Mouse (Mus musculus) intestine, embryonic 15.5 days (tissue): Measurements from ENCODE around the gene Dcun1d4. TPM values are rescaled to one million over a fixed set of nuclear protein-coding genes. Genes with fewer than 3 reads are reported as not detected.

Experiments
- ATAC-seq: fragments of 200-750 bp; cut with Nextera tagmentation; 2 replicates; pipeline ENCODE4 v1.8.0; 2017; ENCODE audit warnings: moderate TSS enrichment, moderate library complexity
- H3K27ac ChIP-seq: fragments of 300-500 bp; sonication (generic); 2 replicates; pipeline ENCODE4 v1.5.1; 2015; ENCODE audit warnings: mild to moderate bottlenecking, inconsistent platforms
- H3K27me3 ChIP-seq: fragments of 300-500 bp; sonication (generic); replicated peaks from 2 replicates; pipeline ENCODE4 v1.6.1; 2015; ENCODE audit warnings: inconsistent platforms
- H3K36me3 ChIP-seq: fragments of 300-500 bp; sonication (generic); 2 replicates; pipeline ENCODE4 v1.6.1; 2015; ENCODE audit warnings: inconsistent platforms
- H3K4me1 ChIP-seq: fragments of 300-500 bp; sonication (generic); replicated peaks from 2 replicates; pipeline ENCODE4 v1.6.1; 2015; ENCODE audit warnings: inconsistent platforms
- H3K4me2 ChIP-seq: fragments of 300-500 bp; sonication (generic); replicated peaks from 2 replicates; pipeline ENCODE4 v1.6.1; 2015; ENCODE audit warnings: mild to moderate bottlenecking, inconsistent platforms
- H3K4me3 ChIP-seq: fragments of 300-500 bp; sonication (generic); replicated peaks from 2 replicates; pipeline ENCODE4 v1.5.1; 2015; ENCODE audit warnings: inconsistent platforms
- H3K9ac ChIP-seq: fragments of 300-500 bp; sonication (generic); 2 replicates; pipeline ENCODE4 v1.6.1; 2015; ENCODE audit warnings: inconsistent platforms
- H3K9me3 ChIP-seq: fragments of 300-500 bp; sonication (generic); 2 replicates; pipeline ENCODE4 v1.6.1; 2016; ENCODE audit warnings: inconsistent platforms
- WGBS: fragments of 180-500 bp; shearing (Covaris S2); methylation state at CpG from one replicate; pipeline ENCODE4 v1.1.7; 2015; 5-methylcytosine and 5-hydroxymethylcytosine counted together
- polyA plus RNA-seq: library from polyadenylated mRNA; unstranded; fragments of >200 nt; fragmentation: Nextera tagmentation; extraction: Ambion mirVana; gene quantifications from 2 replicates; pipeline ENCODE4 v1.2.1, GENCODE M21; 2015

The Dcun1d4 gene
- polyA plus RNA-seq, 1 experiment from 2014 or later, result 20.9 TPM

- ATAC-seq, result no peak
- H3K9ac ChIP-seq, result no peak overlapping the region
- H3K4me1 ChIP-seq, result peaks cover 4% of the 10 kb centered on the region; the same call in 1 of the 2 replicates
- H3K4me2 ChIP-seq, result no peak overlapping the region
- no peaks in the 10 kb centered on the region for H3K9me3 ChIP-seq
- H3K27me3 ChIP-seq, result no peaks in the 10 kb centered on the region
- no peaks in the 10 kb centered on the region for H3K36me3 ChIP-seq
- H3K27ac ChIP-seq, result no peak overlapping the region
- H3K4me3 ChIP-seq, result no peak overlapping the region
- 74% methylated on average over 12 of the region's 12 CpGs for WGBS
Measured at GRCm38 (mm10) chr5:73503015-73503757, 22.4 kb downstream of the Dcun1d4 start.

DNA sequence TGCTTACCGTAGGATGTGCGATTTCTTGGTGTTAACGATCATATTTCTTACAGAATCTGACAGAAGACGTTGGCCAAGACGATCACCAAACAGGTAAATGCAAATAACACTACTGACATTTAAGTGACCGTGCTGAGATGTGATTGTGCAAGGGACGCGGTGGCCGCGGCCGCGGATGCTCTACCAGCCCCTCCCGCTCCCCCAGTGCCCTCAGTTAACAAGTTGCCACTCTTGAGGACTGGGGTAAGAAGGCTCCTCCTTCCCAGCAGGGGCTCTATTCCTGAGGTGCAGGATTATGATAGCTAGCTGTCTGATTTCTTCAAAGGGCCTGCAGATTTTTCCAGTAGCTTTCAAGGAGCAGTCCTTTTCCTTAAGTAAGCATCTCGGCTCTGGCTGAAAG lies 30.3 kb downstream of the Dcun1d4 start:
- ATAC-seq, result no peak
- Histone ChIP-seq H3K27me3 (no peaks in the 10 kb centered on the region), H3K36me3 (peaks cover 2% of the 10 kb centered on the region; the same call in 1 of the 2 replicates), H3K9ac (no peak overlapping the region), H3K4me1 (0 out of 2 replicates have a peak, but pooled peaks cover 2% of the 10 kb centered on the region), H3K9me3 (no peaks in the 10 kb centered on the region), H3K4me2 (no peak overlapping the region), H3K27ac (no peak overlapping the region), H3K4me3 (no peak overlapping the region)
- WGBS, result 87% methylated on average over 14 of the region's 14 CpGs

GRCm38 (mm10) chr5:73512241-73512640 lies 31.4 kb downstream of the Dcun1d4 start:
- Histone ChIP-seq H3K9me3 (no peaks in the 10 kb centered on the region), H3K27ac (no peak overlapping the region), H3K9ac (no peak overlapping the region), H3K27me3 (no peaks in the 10 kb centered on the region), H3K4me1 (0 out of 2 replicates have a peak, but pooled peaks cover 2% of the 10 kb centered on the region), H3K36me3 (peaks cover 2% of the 10 kb centered on the region; the same call in 1 of the 2 replicates), H3K4me3 (no peak overlapping the region), H3K4me2 (no peak overlapping the region)
- 100% methylated on average over 1 of the region's 1 CpGs for WGBS
- no peak for ATAC-seq

GRCm38 (mm10) chr5:73512661-73513060 lies 31.9 kb downstream of the Dcun1d4 start:
- 85% methylated on average over 9 of the region's 9 CpGs for WGBS
- Histone ChIP-seq H3K27me3 (no peaks in the 10 kb centered on the region), H3K9me3 (no peaks in the 10 kb centered on the region), H3K36me3 (peaks cover 2% of the 10 kb centered on the region; the same call in 1 of the 2 replicates), H3K4me2 (no peak overlapping the region), H3K4me1 (0 out of 2 replicates have a peak, but pooled peaks cover 2% of the 10 kb centered on the region), H3K4me3 (no peak overlapping the region), H3K27ac (no peak overlapping the region), H3K9ac (no peak overlapping the region)
- no peak for ATAC-seq

GRCm38 (mm10) chr5:73514202-73514601 lies 33.4 kb downstream of the Dcun1d4 start:
- Histone ChIP-seq H3K9me3 (no peaks in the 10 kb centered on the region), H3K27me3 (no peaks in the 10 kb centered on the region), H3K27ac (no peak overlapping the region), H3K36me3 (peaks cover 2% of the 10 kb centered on the region; the same call in 1 of the 2 replicates), H3K4me1 (0 out of 2 replicates have a peak, but pooled peaks cover 2% of the 10 kb centered on the region), H3K9ac (no peak overlapping the region), H3K4me3 (no peak overlapping the region), H3K4me2 (no peak overlapping the region)
- no peak for ATAC-seq
- 93% methylated on average over 2 of the region's 2 CpGs for WGBS

DNA sequence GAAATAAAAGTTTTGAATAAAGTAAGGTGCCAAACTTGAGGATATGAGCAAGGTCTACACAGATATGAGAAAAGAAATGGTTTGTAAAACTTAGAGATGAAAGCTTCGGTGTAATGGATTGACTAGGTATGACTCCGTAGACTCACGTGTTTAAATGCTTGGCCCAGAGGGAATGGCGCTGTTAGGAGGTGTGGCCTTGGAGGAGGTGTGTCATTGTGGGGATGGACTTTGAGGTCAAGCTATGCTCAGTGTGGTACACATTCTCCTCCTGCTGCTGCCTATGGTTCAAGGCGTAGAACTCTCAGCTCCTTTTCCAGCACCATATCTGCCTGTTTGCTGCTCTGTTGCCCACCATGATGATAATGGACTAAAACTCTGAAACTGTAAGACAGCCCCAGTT lies 36.5 kb downstream of the Dcun1d4 start:
- peaks cover 2% of the 10 kb centered on the region; the same call in 1 of the 2 replicates for H3K36me3 ChIP-seq
- no peak overlapping the region for H3K27ac ChIP-seq
- 88% methylated on average over 5 of the region's 5 CpGs for WGBS
- no peak for ATAC-seq
- H3K4me1 ChIP-seq, result no peaks in the 10 kb centered on the region
- H3K9ac ChIP-seq, result no peak overlapping the region
- H3K4me2 ChIP-seq, result no peak overlapping the region
- no peaks in the 10 kb centered on the region for H3K27me3 ChIP-seq
- no peak overlapping the region for H3K4me3 ChIP-seq
- H3K9me3 ChIP-seq, result no peaks in the 10 kb centered on the region

- H3K36me3 ChIP-seq, result no peaks in the 10 kb centered on the region
- H3K9me3 ChIP-seq, result no peaks in the 10 kb centered on the region
- no peaks in the 10 kb centered on the region for H3K4me1 ChIP-seq
- H3K9ac ChIP-seq, result no peak overlapping the region
- H3K27ac ChIP-seq, result no peak overlapping the region
- no peak for ATAC-seq
- no peaks in the 10 kb centered on the region for H3K27me3 ChIP-seq
- H3K4me2 ChIP-seq, result no peak overlapping the region
- WGBS, result 90% methylated on average over 8 of the region's 8 CpGs
- H3K4me3 ChIP-seq, result no peak overlapping the region
Measured at GRCm38 (mm10) chr5:73518424-73519211, 37.8 kb downstream of the Dcun1d4 start.

DNA sequence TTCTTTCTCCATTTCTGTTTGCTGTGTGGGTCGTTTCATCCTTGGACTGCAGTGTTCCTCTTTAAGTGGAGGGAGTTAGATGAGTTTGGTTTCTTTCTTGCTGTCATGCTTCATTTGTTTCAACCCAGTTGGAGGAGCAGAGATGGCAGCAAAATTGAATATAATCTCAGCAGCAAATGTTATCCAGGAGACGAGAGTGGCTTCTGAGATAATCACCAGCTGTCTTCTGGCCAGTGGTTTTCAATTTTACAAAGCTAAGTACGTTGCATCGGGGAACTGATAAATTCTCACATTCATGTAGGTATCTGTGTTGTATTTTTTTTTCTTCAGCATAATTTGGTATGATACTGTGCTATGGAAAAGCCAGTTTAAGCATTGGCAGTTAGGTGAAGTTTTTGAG lies 40.0 kb downstream of the Dcun1d4 start:
- Histone ChIP-seq H3K27me3 (no peaks in the 10 kb centered on the region), H3K4me3 (no peak overlapping the region), H3K4me2 (no peak overlapping the region), H3K4me1 (no peaks in the 10 kb centered on the region), H3K9ac (no peak overlapping the region), H3K36me3 (no peaks in the 10 kb centered on the region), H3K27ac (no peak overlapping the region), H3K9me3 (no peaks in the 10 kb centered on the region)
- 81% methylated on average over 4 of the region's 4 CpGs for WGBS
- ATAC-seq, result no peak

DNA sequence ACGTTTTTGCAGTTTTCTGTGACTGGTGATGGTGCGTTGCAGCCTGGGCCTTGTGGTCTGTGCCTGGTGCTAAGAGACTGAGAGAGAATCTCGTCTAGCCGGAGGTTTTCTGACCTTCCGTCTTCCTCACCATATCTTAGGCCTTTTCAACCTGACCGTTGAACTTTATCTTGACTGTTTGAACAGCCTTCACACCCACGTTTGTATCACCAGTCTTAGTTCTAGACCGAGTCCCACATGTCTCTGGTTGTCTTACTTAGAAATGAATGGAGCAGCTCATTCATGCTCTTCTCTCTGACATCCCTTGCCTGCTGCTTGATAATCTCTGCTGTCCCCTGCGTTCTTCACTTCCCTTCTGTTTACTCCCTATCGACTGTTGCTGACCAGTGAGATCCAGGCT lies 42.4 kb downstream of the Dcun1d4 start:
- Histone ChIP-seq H3K9ac (no peak overlapping the region), H3K4me3 (no peak overlapping the region), H3K36me3 (no peaks in the 10 kb centered on the region), H3K27me3 (no peaks in the 10 kb centered on the region), H3K4me1 (no peaks in the 10 kb centered on the region), H3K4me2 (no peak overlapping the region), H3K27ac (no peak overlapping the region), H3K9me3 (no peaks in the 10 kb centered on the region)
- 73% methylated on average over 10 of the region's 10 CpGs for WGBS
- ATAC-seq, result no peak

GRCm38 (mm10) chr5:73524300-73525000 lies 43.6 kb downstream of the Dcun1d4 start:
- Histone ChIP-seq H3K9ac (no peak overlapping the region), H3K36me3 (no peaks in the 10 kb centered on the region), H3K4me1 (no peaks in the 10 kb centered on the region), H3K4me2 (no peak overlapping the region), H3K27me3 (no peaks in the 10 kb centered on the region), H3K9me3 (no peaks in the 10 kb centered on the region), H3K27ac (no peak overlapping the region), H3K4me3 (no peak overlapping the region)
- no peak for ATAC-seq
- WGBS, result 56% methylated on average over 4 of the region's 4 CpGs

- 77% methylated on average over 1 of the region's 1 CpGs for WGBS
- ATAC-seq, result no peak
- H3K36me3 ChIP-seq, result no peaks in the 10 kb centered on the region
- no peaks in the 10 kb centered on the region for H3K27me3 ChIP-seq
- H3K4me1 ChIP-seq, result no peaks in the 10 kb centered on the region
- no peaks in the 10 kb centered on the region for H3K9me3 ChIP-seq
- H3K4me2 ChIP-seq, result no peak overlapping the region
- H3K4me3 ChIP-seq, result no peak overlapping the region
- no peak overlapping the region for H3K27ac ChIP-seq
- H3K9ac ChIP-seq, result no peak overlapping the region
Measured at GRCm38 (mm10) chr5:73532222-73532621, 51.4 kb downstream of the Dcun1d4 start.

DNA sequence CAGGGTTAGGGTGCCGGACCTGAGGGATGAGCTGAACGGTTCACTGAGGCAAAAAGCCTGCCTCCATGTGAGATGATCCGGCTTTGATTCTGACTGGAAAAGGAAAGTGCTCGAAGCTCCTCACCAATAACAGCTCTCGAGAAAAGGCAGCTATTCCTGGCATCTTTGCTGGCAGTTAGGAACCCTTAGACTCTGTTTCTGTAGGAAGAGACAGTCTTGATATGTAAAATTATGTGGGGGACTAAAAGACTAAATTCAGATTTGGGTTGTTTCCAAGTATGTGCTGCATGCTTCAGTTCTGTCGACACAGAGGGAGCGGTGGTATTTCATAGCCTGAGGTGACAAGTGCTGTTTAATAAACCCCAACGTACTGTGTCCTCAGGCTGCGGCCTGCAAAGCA lies 52.1 kb downstream of the Dcun1d4 start:
- no peak for ATAC-seq
- Histone ChIP-seq H3K36me3 (no peaks in the 10 kb centered on the region), H3K9me3 (no peaks in the 10 kb centered on the region), H3K4me1 (no peaks in the 10 kb centered on the region), H3K4me2 (no peak overlapping the region), H3K9ac (no peak overlapping the region), H3K27me3 (no peaks in the 10 kb centered on the region), H3K27ac (no peak overlapping the region), H3K4me3 (no peak overlapping the region)
- 83% methylated on average over 9 of the region's 9 CpGs for WGBS
